Mouse (Mus musculus) neural tube, embryonic 15.5 days (tissue): ENCODE data around the gene Cog5. TPM values are rescaled to one million over a fixed set of nuclear protein-coding genes. Genes with fewer than 3 reads are reported as not detected.
A peak's percentile ranks its signal among the peaks of the same experiment; 100 is the strongest.

Source experiments
- ATAC-seq: fragments of 200-750 bp; cut with Nextera tagmentation; 2 replicates; pipeline ENCODE4 v1.8.0; 2017; ENCODE audit warnings: mild to moderate bottlenecking, moderate TSS enrichment, moderate library complexity; ENCODE audit not compliant: low FRiP score
- H3K27ac ChIP-seq: fragments of 300-500 bp; sonication (generic); replicated peaks from 2 replicates; pipeline ENCODE4 v1.5.1; 2015; ENCODE audit warnings: mild to moderate bottlenecking, inconsistent platforms
- H3K27me3 ChIP-seq: fragments of 300-500 bp; sonication (generic); replicated peaks from 2 replicates; pipeline ENCODE4 v1.6.1; 2015; ENCODE audit warnings: inconsistent platforms
- H3K36me3 ChIP-seq: fragments of 300-500 bp; sonication (generic); 2 replicates; pipeline ENCODE4 v1.6.1; 2015; ENCODE audit warnings: inconsistent platforms
- H3K4me1 ChIP-seq: fragments of 300-500 bp; sonication (generic); 2 replicates; pipeline ENCODE4 v1.6.1; 2015; ENCODE audit warnings: inconsistent platforms
- H3K4me2 ChIP-seq: fragments of 300-500 bp; sonication (generic); 2 replicates; pipeline ENCODE4 v1.6.1; 2015; ENCODE audit warnings: inconsistent platforms, mild to moderate bottlenecking, moderate library complexity
- H3K4me3 ChIP-seq: fragments of 300-500 bp; sonication (generic); replicated peaks from 2 replicates; pipeline ENCODE4 v1.5.1; 2015; ENCODE audit warnings: mild to moderate bottlenecking, inconsistent platforms
- H3K9ac ChIP-seq: fragments of 300-500 bp; sonication (generic); replicated peaks from 2 replicates; pipeline ENCODE4 v1.6.1; 2015; ENCODE audit warnings: mild to moderate bottlenecking, inconsistent platforms
- H3K9me3 ChIP-seq: fragments of 300-500 bp; sonication (generic); replicated peaks from 2 replicates; pipeline ENCODE4 v1.6.1; 2016; ENCODE audit warnings: inconsistent platforms
- WGBS: fragments of 180-500 bp; shearing (Covaris S2); methylation state at CpG from one replicate; pipeline ENCODE4 v1.1.7; 2015; ENCODE audit warnings: mixed read lengths; 5-methylcytosine and 5-hydroxymethylcytosine counted together
- polyA plus RNA-seq: library from polyadenylated mRNA; unstranded; fragments of >200 nt; fragmentation: Nextera tagmentation; extraction: Ambion mirVana; gene quantifications from 2 replicates; pipeline ENCODE4 v1.2.1, GENCODE M21; 2015

Gene Cog5
- polyA plus RNA-seq, 1 experiment from 2014 or later = 28.6 TPM

GRCm38 (mm10) chr12:31948101-31949000 is 293.7 kb downstream of the Cog5 start:
- Histone ChIP-seq H3K4me1 (peaks cover 11% of the 10 kb centered on the region; the same call in 1 of the 2 replicates), H3K27ac (peak overlapping the region; percentile 97; the same call in 1 of the 2 replicates), H3K36me3 (peaks cover 4% of the 10 kb centered on the region), H3K4me2 (peak overlapping the region; percentile 69), H3K27me3 (no peaks in the 10 kb centered on the region), H3K4me3 (peak overlapping the region; percentile 87), H3K9ac (peak overlapping the region; percentile 69), H3K9me3 (no peaks in the 10 kb centered on the region)
- ATAC-seq = no peak
- 15% methylated on average over 7 of the region's 7 CpGs for WGBS

GRCm38 (mm10) chr12:31949193-31949741 is 294.6 kb downstream of the Cog5 start:
- WGBS = under 1% methylated on average over 56 of the region's 58 CpGs
- ATAC-seq = peak; percentile 88
- peak overlapping the region; percentile 69 for H3K4me2 ChIP-seq
- peak overlapping the region; percentile 69 for H3K9ac ChIP-seq
- no peaks in the 10 kb centered on the region for H3K36me3 ChIP-seq
- no peaks in the 10 kb centered on the region for H3K9me3 ChIP-seq
- no peaks in the 10 kb centered on the region for H3K27me3 ChIP-seq
- H3K27ac ChIP-seq = peak overlapping the region; percentile 97
- peak overlapping the region; percentile 87 for H3K4me3 ChIP-seq
- peaks cover 11% of the 10 kb centered on the region; the same call in 1 of the 2 replicates for H3K4me1 ChIP-seq

- Histone ChIP-seq H3K9ac (peak within 1 kb of the TSS; percentile 69), H3K4me3 (peak within 1 kb of the TSS; percentile 87), H3K4me2 (peak within 1 kb of the TSS; percentile 88), H3K4me1 (peaks cover 11% of the 10 kb centered on the region; the same call in 1 of the 2 replicates), H3K36me3 (no peaks in the 10 kb centered on the region), H3K27me3 (no peaks in the 10 kb centered on the region), H3K27ac (peak within 1 kb of the TSS; percentile 97), H3K9me3 (no peaks in the 10 kb centered on the region)
- under 1% methylated on average over 60 of the region's 71 CpGs for WGBS
- ATAC-seq = peak; percentile 95
Observed at GRCm38 (mm10) chr12:31949759-31950658, 295.3 kb downstream of the Cog5 start, which contains the start of gene Hbp1. Hbp1 (minus strand) TSS chr12:31950535.

- no peak for ATAC-seq
- Histone ChIP-seq H3K27me3 (no peaks in the 10 kb centered on the region), H3K4me3 (peak overlapping the region; percentile 87), H3K27ac (peak overlapping the region; percentile 87), H3K9ac (peak overlapping the region; percentile 51), H3K4me2 (peak overlapping the region; percentile 88), H3K9me3 (no peaks in the 10 kb centered on the region), H3K36me3 (no peaks in the 10 kb centered on the region), H3K4me1 (peaks cover 11% of the 10 kb centered on the region; the same call in 1 of the 2 replicates)
- 3% methylated on average over 9 of the region's 9 CpGs for WGBS
Observed at GRCm38 (mm10) chr12:31950659-31951031, 296.0 kb downstream of the Cog5 start.

GRCm38 (mm10) chr12:31955843-31956242 is 301.2 kb downstream of the Cog5 start:
- Histone ChIP-seq H3K4me1 (0 out of 2 replicates have a peak, but pooled peaks cover 4% of the 10 kb centered on the region), H3K4me2 (no peak overlapping the region), H3K9ac (no peak overlapping the region), H3K4me3 (no peak overlapping the region), H3K36me3 (peaks cover 3% of the 10 kb centered on the region; the same call in 1 of the 2 replicates), H3K9me3 (no peaks in the 10 kb centered on the region), H3K27ac (no peak overlapping the region), H3K27me3 (no peaks in the 10 kb centered on the region)
- 92% methylated on average over 4 of the region's 4 CpGs for WGBS
- ATAC-seq = no peak

- Histone ChIP-seq H3K36me3 (peaks cover 21% of the 10 kb centered on the region; the same call in 1 of the 2 replicates), H3K4me3 (no peak overlapping the region), H3K9me3 (no peaks in the 10 kb centered on the region), H3K4me2 (no peak overlapping the region), H3K27me3 (no peaks in the 10 kb centered on the region), H3K27ac (no peak overlapping the region), H3K9ac (no peak overlapping the region), H3K4me1 (0 out of 2 replicates have a peak, but pooled peaks cover 3% of the 10 kb centered on the region)
- WGBS = 81% methylated on average over 6 of the region's 6 CpGs
- ATAC-seq = no peak
Observed at GRCm38 (mm10) chr12:31964074-31964473, 309.4 kb downstream of the Cog5 start.

- peaks cover 17% of the 10 kb centered on the region for H3K36me3 ChIP-seq
- no peaks in the 10 kb centered on the region for H3K9me3 ChIP-seq
- no peak overlapping the region for H3K27ac ChIP-seq
- ATAC-seq = no peak
- no peak overlapping the region for H3K4me3 ChIP-seq
- no peak overlapping the region for H3K9ac ChIP-seq
- H3K27me3 ChIP-seq = no peaks in the 10 kb centered on the region
- H3K4me2 ChIP-seq = no peak overlapping the region
- 89% methylated on average over 12 of the region's 12 CpGs for WGBS
- H3K4me1 ChIP-seq = 0 out of 2 replicates have a peak, but pooled peaks cover 3% of the 10 kb centered on the region
Observed at GRCm38 (mm10) chr12:31965517-31966212, 311.0 kb downstream of the Cog5 start.

- Histone ChIP-seq H3K4me2 (no peak overlapping the region), H3K4me3 (no peak overlapping the region), H3K36me3 (peaks cover 24% of the 10 kb centered on the region), H3K4me1 (0 out of 2 replicates have a peak, but pooled peaks cover 3% of the 10 kb centered on the region), H3K9ac (no peak overlapping the region), H3K27me3 (no peaks in the 10 kb centered on the region), H3K9me3 (no peaks in the 10 kb centered on the region), H3K27ac (no peak overlapping the region)
- no peak for ATAC-seq
- 89% methylated on average over 4 of the region's 4 CpGs for WGBS
Observed at GRCm38 (mm10) chr12:31966405-31966804, 311.7 kb downstream of the Cog5 start.

- Histone ChIP-seq H3K9me3 (no peaks in the 10 kb centered on the region), H3K36me3 (peaks cover 29% of the 10 kb centered on the region), H3K27ac (no peak overlapping the region), H3K27me3 (no peaks in the 10 kb centered on the region), H3K4me1 (0 out of 2 replicates have a peak, but pooled peaks cover 3% of the 10 kb centered on the region), H3K4me3 (no peak overlapping the region), H3K9ac (no peak overlapping the region), H3K4me2 (no peak overlapping the region)
- WGBS = 7% methylated on average over 2 of the region's 2 CpGs
- peak; percentile 67 for ATAC-seq
Observed at GRCm38 (mm10) chr12:31967536-31967935, 312.9 kb downstream of the Cog5 start.

- Histone ChIP-seq H3K4me3 (no peak overlapping the region), H3K27ac (no peak overlapping the region), H3K9ac (no peak overlapping the region), H3K4me2 (no peak overlapping the region), H3K36me3 (peaks cover 26% of the 10 kb centered on the region), H3K4me1 (0 out of 2 replicates have a peak, but pooled peaks cover 7% of the 10 kb centered on the region), H3K9me3 (no peaks in the 10 kb centered on the region), H3K27me3 (no peaks in the 10 kb centered on the region)
- ATAC-seq = no peak
- WGBS = 18% methylated on average over 1 of the region's 1 CpGs
Observed at GRCm38 (mm10) chr12:31969111-31969510, 314.4 kb downstream of the Cog5 start.
